Mouse (Mus musculus) embryo, embryonic 10.5 days (tissue): ENCODE measurements at regions not wholly inside any gene's neighbourhood (a gene's known extent, or its start where the extent isn't known, plus 50 kb on each side); places are given as distances from the start of the nearest gene placed in this dataset.
A peak's percentile ranks its signal among the peaks of the same experiment; 100 is the strongest.

ENCODE experiments used
- DNase-seq: peaks from one replicate; pipeline ENCODE4 v3.0.0-alpha.2; 2015; ENCODE audit warnings: low spot score

- DNase-seq, result no peak
Observed at GRCm38 (mm10) chr6:99984057-99984855, 258.1 kb upstream of the Prok2 start.

GRCm38 (mm10) chr6:99979614-99980013 lies 253.4 kb upstream of the Prok2 start:
- DNase-seq, result no peak

GRCm38 (mm10) chr6:99978164-99978746 lies 252.1 kb upstream of the Prok2 start:
- no peak for DNase-seq

DNA sequence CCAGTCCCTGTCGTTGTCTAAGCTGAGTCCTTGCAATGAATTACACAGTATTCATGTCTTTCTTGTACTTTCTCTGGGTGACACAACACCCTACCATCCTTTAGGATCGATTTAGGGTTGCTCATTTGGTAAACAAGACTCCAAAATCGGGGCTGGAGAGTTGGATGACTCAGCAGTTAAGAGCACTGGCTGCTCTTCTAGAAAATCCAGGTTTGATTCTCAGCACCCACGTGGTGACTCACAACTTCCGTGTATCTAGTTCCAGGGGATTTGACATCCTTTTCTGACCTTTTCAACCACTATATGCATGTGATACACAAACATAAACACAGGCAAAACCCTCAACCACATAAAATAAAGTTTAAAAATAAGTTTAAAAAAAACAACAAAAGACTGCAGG lies 250.0 kb upstream of the Prok2 start:
- no peak for DNase-seq

- no peak for DNase-seq
Observed at GRCm38 (mm10) chr6:99975486-99975885, 249.3 kb upstream of the Prok2 start.

DNA sequence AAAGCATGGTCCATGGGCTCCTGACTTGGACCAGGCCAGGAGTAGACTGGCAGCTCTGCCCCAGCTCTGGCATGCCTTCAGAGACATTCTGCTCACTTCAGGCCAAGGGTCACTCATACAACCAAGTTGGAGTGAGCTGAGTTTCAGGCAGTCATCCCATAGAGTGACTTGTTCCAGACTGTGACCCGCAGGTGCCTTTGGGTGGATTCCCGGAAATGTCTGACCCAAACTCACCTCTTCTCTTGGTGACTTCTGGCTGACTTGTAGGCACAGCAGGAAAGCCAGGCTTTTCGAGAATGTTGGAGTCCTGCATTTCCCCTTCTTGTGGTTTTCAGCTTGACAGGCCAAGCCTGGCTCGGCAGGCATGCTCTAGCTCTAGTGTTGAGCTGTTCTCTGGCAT lies 248.3 kb upstream of the Prok2 start:
- DNase-seq, result no peak

- DNase-seq, result no peak
Observed at GRCm38 (mm10) chr6:99971376-99971775, 245.2 kb upstream of the Prok2 start.

DNA sequence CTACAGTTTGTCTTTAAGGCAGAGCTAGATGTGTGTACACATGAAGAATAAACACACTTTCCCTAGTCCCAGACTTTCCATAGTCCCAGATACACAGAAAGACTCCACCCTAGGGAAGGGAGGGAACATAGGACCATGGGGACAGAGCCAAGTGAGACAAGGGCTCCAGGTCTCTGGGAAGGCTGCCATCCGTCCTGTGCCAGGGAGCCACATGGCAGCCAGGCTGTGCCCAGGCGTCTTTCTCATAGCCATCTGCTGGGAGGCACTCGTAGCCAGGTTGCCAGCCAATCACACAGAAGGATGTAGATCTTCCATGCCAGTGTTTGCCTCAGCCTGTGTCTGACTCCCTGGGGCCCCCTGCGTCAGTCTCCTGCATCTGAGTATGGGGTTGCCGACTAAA lies 242.7 kb upstream of the Prok2 start:
- DNase-seq, result no peak

DNA sequence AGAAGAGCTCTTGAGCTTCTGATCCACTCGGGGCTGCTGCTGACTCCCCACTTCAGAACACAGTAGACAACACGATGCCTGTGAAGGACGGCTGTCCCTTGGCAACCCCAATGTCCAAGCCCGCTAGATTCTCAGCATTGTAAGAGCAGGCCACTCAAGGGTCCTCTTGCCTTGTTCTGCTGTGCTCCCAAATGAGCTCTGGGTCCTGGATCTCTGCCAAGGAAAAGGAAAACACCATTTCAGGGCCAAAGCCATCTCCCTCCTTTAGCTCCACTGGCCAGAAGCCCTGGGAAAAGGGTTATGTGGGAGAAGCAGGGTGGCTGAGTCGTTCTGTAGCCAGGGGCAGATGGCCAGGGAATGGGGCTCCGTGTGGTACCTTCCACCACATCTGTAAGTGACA lies 241.3 kb upstream of the Prok2 start:
- no peak for DNase-seq

DNA sequence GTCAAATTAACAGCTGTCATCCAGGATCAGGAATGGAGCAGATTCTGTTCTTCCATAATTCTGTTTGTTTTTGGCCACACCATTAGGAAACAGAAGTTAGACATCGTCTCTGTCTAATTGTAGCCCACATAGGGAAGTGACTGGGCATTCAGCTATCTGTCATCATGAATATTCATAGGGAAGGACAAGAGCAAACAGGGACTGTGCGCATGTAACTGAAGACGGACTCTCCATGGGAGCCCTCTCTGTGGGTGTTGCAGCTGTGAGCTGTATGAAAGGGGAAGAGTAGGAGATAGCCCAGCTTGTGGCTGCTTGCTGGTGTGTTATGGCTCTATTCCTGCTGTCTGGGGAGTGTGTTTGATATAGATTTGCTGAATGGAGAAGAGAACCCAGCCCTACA lies 238.3 kb upstream of the Prok2 start:
- no peak for DNase-seq

DNA sequence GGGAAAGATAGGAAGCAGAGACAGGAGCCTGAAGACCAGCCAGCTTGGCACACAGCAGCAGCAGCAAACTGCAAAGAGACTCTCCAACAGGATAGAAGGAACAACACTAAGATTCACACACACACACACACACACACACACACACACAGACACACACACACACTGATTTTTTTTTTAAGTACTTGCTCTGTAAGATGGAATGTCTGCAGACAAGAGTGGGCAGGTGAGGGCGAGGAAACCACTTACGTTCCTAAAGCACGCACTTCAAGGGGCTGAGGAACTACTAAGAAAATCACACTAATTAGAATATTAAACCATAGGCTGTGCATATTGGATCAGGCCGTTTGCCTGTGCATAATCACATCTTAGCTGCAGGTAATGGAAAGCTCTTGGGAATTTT lies 237.8 kb upstream of the Prok2 start:
- DNase-seq, result no peak

- DNase-seq, result peak; percentile 14
Observed at GRCm38 (mm10) chr6:99959371-99959770, 233.2 kb upstream of the Prok2 start.

DNA sequence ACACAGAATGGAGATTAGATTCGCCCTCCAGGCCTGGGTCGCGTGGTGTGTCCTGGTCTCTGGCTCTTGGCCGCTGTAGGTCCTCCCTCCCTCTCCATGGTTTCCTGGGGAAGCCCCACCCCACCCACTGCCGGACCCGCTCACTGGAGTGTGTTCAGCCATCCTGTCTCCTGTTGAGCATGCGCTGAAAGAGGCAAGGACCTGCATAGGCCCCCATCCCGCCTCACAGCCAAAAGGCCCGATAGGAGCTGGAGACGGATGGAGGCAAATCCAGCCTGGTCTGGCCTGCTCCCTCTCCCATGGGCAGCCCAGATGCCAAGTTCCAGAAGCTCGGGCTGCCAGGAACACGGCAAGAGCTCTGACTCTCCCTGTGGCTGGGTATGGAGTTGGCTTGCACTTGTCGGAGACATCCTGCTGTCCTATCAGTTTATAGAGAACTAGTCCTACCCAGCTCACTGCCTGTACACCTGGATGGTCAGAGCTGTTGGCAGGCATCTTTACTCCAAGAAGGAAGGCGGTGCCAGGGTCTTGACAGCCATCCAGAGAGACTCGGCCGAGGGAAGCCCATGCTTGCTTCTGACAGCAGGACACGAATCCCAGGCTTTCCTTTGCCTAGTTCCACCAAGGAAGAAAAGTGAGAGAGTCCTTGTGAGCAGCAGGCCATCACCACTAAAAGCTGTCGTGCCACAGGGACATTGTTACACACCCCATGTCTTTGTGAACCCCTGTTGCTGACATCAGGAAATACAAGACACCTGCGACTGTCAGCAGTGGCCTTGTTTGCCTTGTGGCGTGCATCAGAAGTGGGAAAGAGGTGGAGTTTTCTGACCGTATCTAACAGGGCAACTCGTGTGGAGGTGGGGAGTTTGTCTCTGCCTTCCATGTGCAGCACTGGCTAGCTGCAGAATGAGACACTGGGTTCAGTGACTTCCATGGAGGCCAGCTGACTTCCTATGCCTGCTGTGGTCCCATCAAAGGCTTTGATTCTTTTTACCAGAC lies 228.9 kb upstream of the Prok2 start:
- DNase-seq, result no peak

GRCm38 (mm10) chr6:99953980-99954776 lies 228.0 kb upstream of the Prok2 start:
- DNase-seq, result no peak

GRCm38 (mm10) chr6:99950811-99951210 lies 224.6 kb upstream of the Prok2 start:
- DNase-seq, result no peak

DNA sequence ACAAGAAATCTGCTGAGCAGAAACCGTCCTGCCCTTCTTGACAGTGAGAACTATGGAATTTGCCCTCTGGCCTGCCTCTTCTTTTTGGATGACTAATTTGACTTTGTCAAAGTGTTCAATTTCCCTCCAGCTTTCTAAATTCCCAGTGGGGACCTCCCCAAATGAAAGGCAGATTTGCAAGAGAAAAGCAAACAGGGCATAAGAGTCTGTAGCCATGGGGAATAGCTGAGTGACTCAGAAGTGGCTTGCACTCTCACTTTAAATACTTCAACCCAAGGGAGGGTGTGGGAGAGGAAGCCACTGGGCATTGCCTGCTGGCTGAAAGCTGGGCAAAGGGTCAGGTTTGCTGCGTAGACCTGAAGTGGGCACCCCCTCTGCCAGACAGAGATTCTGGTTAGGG lies 220.7 kb upstream of the Prok2 start:
- DNase-seq, result no peak

GRCm38 (mm10) chr6:99946481-99946880 lies 220.3 kb upstream of the Prok2 start:
- DNase-seq, result no peak

DNA sequence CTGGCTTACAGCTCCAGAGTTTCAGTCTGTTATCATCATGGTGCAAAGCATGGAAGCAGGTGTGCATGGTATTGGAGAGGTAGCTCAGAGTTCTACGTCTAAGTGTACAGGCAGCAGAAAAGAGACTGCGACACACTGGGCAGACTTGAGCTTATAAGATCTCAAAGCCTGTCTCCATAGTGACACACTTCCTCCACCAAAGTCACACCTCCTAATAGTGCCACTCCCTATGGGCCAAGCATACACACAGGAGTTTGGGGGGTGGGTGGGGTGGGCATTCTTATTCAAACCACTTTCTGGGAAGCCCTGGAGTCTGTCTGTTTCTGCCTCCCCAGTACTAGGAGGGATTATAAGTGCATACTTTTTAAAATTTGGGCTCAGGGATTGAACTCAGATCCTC lies 219.5 kb upstream of the Prok2 start:
- no peak for DNase-seq

DNA sequence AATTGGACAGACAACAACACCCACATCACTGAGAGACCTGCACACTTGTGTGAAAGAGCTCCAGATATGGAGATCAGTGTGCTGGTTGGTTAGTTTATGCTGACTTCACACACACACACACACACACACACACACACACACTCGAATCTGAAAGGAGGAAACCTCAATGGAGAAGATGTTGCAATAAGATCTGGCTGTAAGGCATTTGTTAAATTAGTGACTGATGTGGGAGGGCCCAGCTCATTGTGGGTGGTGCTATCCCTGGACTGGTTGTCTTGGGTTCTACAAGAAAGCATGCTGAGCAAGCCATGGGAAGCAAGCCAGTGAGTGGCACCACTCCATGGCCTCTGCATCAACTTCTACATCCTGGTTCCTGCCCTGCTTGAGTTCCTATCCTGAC lies 216.8 kb upstream of the Prok2 start:
- DNase-seq, result no peak

DNA sequence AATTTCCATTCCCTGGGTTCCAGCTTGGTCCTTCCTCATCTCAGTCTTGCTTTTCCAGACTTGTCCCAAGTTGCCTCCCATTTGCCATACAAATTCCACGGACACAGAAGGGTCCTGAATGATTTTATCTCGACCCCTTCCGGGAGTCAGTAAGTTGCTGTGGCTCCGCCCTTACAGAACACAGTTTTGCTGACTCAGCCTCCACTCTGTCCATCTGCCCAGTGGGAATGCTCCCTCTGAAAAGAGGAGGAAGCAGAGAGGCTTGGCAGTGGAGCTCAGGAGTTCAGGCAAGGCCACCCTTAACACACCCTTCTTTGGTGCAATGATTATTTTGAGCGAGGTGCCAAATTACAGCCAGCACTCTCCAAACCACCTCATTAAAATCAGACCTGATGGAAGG lies 213.9 kb upstream of the Prok2 start:
- DNase-seq, result no peak

- no peak for DNase-seq
Observed at GRCm38 (mm10) chr6:99939382-99939781, 213.2 kb upstream of the Prok2 start.

DNA sequence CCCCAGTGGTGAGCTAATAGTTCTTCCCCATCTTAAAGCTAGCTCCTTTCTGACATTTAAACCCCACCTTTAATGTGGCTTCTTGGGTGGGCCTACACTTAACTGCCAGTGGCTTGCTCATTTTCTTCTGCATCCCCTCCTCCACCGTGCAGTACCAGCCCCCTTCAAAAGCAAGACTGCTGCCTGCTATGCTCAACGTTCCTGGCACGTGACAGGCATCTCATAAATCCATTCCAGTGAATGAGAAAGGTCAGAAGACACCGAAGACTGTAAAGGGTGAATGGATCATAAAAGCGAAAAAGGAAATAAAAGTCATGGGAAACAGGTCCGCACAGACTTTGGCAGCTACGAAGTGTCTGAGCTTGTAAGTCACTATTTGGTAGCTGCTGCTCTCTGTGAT lies 212.8 kb upstream of the Prok2 start:
- no peak for DNase-seq
